Mouse (Mus musculus): ENCODE results near the gene Tmem74b.

Gene Tmem74b

DNA sequence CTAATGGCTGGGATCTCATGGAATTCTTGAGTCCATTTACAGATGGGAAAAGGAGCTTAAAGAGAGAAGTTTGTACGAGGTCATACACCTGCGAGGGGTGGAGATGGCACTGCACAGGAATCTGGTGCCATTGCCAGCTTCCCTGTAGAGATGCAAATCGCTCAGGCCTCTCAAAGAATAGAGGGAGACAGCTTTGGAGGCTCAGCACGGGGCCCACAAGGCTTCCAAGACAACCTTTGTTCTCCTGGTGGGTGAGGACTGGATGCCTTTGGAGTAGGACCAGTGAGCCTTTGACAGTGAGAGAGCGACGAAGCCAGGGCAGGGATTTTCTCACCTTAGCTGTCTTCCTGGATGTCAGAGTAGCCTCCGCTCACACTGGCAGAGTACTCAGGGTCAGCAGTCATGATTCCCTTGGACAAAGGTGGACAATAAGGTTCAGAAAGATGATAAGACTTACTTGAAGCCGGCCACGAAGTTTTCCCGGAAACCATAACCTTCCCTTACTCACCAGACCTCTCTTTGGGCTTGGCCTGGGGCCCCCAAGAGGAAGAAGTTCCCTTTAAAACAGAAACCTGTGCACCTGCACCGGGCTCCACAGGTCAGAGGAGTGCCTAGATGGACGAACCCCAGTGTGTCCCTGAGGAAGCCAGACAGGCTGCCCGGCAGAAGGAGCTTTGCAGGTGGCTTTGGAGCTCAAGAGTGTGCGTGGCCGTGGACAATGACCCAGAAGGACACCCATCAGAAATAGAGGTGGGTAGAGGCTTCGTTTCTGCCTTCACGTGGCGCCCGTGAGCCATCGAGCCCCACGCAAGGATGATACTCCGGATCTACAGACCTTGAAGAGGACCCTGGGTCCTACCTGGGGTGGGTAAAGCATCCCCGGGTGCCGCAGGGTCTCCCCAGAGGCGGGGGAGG lies at the start of gene Tmem74b:
Gene Tmem74b, plus strand, starts transcription at position 778 of the 915 bp plus-strand sequence.
- peak; percentile 29; the same call in 1 of the 2 replicates for ATAC-seq (ENCODE audit: insufficient number of reproducible peaks, low FRiP score, low TSS enrichment)

DNA sequence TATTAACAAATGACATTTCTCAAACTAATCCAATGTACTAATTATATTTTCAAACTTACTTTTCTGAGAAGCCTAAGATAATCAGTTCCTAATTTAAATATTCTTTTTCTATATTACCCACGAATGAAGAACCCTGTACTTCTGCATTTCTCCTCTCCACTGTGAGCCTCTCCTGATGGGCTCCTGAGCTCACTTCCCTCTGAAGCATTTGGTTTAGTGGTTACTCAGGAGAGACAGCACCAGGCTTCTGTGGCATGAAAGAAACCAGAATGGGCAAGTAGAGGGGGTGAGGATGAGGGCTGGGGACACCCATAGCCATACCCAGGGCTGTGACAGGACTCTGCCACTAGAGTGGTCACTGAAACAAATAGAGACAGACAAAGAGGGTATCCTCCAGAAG lies 49.8 kb upstream of the Tmem74b start:
- no peak for ATAC-seq (ENCODE audit: insufficient number of reproducible peaks, low FRiP score, low TSS enrichment)

DNA sequence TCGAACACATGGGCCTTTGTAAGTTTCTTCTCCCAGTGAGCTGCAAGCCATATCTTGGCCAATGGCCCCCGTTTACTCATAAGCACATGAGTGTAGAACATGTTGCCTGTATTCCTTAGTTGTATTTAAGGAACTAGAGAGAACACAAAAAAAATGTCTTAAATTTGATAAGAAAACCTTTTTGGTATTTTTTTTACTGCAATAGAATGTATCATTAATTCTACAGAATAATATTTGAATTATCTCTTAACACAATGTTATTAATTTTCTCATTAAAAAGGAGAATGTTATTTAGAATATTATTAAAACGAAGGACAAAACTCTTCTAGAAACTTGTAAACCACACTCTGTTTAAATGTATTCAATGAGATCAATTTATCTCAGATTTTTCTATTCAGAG lies 33.4 kb upstream of the Tmem74b start, which contains the start of gene Rad21l:
Gene Rad21l, minus strand, starts transcription at position 101 of the 400 bp plus-strand sequence.
- no peak for ATAC-seq (ENCODE audit: insufficient number of reproducible peaks, low FRiP score, low TSS enrichment)

DNA sequence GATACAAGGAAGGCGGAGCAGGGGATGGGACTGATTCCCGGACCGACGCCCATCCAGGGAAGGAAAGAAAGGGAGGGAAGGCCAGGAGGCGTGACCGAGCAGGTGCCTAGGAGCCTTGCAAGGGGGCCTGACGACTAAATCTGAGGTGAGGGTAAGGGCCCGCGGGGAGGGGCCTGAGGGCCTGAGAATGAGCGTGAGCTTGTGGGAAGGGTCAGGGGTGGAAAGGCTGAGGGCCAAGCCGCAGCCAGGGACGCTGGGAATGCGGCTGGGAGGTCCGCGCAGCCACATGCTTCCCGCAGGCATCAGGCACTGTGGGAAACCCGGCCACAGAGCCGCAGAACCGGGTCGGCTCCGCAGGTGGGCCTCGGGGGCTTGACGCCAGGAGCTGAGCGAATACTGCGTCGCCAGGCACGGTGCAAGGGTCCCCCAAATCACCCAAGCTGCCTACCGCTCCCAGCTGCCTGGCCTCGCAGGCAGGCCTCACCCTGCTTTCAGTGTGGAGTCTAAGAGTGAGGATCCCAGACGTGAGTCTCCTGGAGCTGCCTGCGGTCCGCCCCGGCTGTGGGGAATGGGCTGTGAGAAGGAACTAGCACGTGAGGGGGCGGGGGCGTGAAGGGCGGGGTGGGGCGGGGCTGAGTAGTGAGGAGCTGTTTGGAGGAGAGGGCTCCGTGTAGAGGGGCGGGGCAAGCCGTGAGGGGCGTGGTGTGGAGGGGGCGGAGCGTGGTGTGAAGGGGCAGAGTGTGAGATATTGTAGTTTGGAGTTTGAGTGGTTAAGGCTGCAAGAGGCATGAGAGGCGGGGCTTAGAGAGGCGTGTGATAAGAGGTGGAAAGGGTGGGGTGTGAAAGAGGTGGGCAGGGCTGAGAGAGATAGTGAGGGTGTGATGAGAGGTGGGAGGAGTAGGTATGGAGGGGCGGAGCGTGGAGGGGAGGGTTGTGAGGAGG lies 31.5 kb upstream of the Tmem74b start:
- 0 out of 2 replicates have a peak, but pooled peaks have one; percentile 26 for ATAC-seq (ENCODE audit: insufficient number of reproducible peaks, low FRiP score, low TSS enrichment)

DNA sequence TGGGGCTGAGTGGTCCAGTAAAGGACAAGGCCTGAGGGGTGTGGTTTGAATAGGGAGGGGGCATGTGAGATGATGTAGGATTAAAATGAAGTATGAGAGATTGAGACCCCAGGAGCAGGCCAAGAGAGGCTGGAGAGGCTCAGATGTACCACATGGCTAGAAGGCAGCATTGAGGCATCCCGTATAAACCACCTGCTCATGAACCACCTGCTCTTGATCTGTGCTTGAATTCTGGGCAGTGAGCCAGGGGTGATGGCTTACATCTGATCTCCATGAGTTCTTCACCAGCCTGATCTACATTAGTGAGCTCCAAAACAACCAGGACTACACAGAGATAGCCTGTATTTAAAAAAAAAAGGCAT lies 30.9 kb upstream of the Tmem74b start:
- ATAC-seq (ENCODE audit: insufficient number of reproducible peaks, low FRiP score, low TSS enrichment) = no peak

DNA sequence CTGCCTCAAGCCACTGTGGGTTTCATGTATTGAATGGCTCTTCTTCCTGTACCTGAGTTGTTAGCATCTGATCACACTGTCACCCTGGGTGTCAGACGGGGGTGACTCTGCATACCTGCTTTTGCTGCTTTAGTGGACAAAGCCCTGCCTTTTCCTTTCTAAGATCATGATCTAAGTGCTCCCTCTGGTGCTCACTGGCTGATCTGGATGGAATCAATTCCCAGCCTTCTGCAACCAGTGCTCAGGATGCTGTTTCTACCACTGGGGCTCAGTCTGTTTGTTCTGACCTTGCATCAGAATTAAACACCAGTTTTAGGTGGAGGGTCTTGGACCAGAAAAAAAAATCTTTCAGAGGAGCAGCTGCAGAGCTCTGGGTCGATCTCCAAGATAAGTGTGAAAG lies 25.6 kb upstream of the Tmem74b start:
- ATAC-seq (ENCODE audit: insufficient number of reproducible peaks, low FRiP score, low TSS enrichment) = no peak

DNA sequence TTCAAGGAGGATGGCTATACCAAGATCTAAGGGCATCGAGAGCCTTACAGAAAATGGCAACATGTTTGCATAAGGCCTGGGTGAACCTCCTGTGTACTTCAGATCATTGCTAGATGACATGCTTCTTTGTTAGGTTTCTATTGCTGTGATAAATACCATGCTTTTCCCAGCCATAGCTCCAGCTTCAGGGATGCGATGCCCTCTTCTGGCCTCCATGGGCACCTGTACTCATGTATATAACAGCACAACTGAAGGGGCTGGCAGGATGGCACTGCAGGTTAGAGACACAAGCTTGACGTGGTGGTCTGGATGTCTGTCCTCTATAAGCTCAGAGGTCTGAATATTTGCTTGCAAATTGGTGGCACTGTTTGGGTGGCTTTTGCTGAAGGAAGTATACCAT lies 19.5 kb upstream of the Tmem74b start:
- ATAC-seq (ENCODE audit: insufficient number of reproducible peaks, low FRiP score, low TSS enrichment) = no peak

DNA sequence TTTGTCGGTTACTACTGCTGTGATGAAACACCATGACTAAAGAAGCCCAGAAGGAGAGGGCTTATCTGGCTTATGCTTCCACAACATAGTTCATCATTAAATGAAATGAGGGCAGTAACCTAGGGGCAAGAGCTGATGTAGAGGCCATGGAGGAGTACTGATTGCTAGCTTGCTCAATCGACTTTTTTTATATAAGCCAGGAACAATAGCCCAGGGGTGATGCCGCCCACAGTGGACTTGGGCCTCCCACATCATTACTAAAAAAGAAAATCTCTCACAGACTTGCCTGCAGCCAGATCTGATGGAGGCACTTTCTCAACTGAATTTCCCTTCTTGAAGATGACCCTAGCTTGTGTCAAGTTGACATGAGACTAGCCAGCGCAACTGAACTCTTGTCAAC lies 18.8 kb upstream of the Tmem74b start:
- no peak for ATAC-seq (ENCODE audit: insufficient number of reproducible peaks, low FRiP score, low TSS enrichment)

DNA sequence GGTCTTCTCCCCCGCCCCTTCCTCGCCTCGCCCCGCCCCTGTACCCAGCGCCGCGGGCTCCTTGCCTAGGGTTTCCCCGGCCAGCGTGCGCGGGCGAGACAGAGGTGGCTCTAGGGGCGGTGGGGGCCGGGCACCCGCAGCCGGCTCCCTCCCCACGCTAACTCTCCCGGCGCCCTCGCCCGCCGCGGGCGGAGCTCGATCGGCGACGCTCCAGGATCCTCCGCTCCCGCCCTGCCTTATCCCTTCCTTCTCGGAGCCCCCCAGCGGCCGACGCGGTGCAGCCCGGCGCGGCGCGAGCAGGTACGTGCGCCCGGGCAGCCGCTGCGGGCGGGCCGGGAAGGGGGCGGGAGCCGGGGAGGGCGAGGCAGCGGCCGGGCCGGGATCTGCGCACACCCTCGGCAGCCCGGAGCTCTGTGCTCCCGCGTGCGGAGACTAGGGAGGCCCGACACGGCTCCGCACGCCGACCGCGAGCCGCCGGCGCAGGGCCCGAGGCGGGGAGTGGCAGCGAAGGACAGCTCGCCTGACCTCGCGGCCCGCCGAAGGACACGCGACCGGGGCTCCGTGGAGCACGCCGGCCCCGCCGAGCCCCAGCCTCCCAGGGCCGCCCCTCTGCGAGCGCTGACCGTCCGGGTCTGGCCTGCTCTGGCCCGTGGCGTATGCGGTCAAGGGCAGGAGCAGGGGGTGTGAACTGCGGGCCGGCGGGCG lies 490 bp downstream of the Tmem74b start:
- ATAC-seq (ENCODE audit: insufficient number of reproducible peaks, low FRiP score, low TSS enrichment) = peak; percentile 59

DNA sequence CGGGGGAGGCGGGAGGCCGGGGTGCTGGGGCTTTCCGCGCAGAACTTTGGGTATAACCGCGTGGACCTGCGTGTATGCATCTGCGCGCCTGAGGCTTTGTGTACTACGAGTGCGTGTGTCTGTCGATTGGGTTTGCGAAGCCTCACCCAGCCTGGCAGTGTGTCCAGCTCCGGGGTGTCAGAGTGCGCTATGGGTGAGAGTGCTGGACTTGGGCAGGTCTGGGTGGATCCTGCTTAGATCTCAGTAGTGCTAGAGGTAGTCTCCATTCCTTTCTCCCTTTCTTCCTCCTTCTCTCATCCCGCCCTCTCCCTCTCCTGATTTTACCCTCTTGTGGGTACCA lies 1.0 kb downstream of the Tmem74b start:
- peak; percentile 10; the same call in 1 of the 2 replicates for ATAC-seq (ENCODE audit: insufficient number of reproducible peaks, low FRiP score, low TSS enrichment)

DNA sequence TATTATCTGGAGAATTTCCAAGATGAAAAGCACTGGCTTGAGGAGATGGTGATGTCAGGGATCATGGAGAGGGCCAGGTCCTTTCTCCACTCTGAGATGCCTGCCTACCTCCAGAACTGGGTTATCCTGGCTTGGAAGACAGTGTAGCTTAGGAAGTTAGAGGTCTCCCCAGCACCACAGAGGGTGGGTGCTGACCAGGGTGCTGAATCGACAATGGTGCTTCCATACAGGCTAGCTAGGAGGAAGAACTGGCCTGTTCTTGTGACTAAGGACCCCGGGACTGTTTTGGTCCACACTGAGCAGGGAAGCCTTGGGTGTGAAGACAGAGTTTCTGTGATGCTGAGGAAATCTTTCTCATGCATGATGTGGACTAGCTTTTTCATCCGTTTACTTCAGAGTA lies 10.8 kb downstream of the Tmem74b start:
- ATAC-seq (ENCODE audit: insufficient number of reproducible peaks, low FRiP score, low TSS enrichment) = no peak

DNA sequence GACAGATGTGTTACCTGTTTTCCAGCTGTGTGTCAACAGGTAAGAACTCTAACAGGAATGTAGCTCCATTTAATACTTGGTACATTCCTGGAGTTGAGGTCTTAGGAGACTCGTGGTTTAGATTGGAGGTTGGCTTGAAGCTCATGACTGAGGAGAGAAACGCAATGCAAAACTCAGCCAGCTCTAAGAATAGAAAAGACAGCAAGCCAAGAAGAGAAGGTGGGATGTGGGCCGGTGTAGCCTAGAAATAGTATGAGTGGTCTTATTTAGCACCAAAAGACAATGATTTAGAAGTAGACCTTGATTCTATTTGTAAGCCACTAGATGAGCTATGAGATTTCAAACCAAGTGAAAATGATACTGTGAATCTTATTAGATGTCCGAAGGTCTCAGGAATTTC lies 13.7 kb downstream of the Tmem74b start:
- no peak for ATAC-seq (ENCODE audit: insufficient number of reproducible peaks, low FRiP score, low TSS enrichment)

DNA sequence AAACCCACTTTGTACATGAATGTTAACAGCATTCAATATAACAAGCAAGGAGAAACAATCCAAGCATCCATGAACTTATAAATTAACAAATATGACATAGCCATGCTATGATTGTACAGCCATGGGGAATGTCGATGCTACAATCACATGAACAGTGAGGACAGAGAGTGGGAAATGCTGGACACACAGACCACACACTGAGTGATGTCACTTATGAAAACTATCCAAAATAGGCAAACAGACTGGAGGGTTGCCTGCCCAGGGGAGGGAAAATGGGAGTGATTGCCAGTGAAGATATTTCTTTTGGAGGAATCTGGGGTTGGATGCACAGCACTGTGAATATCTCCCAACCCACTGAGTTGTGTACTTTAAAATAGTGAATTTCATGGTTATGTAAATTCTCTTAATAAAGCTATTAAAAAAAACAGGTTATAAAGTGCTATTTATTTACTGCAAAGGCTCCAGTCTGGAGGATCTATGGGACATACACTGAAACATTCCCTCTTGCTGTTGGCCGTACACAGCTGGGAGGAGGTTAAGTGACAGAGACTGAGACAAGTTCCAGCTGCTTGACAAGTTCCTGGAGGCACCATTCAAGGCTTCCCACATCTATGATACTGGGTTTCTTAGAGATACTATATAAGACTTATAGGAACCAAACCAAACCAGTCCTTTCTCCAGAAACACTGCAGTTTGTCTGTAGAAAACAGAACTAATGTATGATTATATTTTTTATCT lies 14.7 kb downstream of the Tmem74b start:
- no peak for ATAC-seq (ENCODE audit: insufficient number of reproducible peaks, low FRiP score, low TSS enrichment)

DNA sequence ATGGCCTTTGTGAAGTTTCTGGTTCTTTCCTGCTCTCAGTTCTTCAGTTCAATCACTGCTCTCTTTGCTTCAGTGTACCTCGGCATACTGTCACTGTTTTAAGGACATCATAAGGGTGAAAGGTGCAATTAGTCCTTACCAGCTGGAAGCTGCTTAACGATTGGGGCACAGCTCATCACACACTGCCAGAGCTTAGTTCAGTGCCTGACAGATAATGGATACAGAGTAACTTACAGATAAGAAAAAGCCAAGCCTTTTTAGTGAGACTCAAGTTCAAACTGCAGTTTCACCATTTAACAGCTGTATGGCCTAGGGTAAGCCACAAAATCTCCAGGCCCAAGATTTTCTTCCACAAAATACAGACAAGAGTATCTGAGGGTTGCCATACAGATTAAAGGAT lies 22.3 kb downstream of the Tmem74b start:
- ATAC-seq (ENCODE audit: insufficient number of reproducible peaks, low FRiP score, low TSS enrichment) = no peak

DNA sequence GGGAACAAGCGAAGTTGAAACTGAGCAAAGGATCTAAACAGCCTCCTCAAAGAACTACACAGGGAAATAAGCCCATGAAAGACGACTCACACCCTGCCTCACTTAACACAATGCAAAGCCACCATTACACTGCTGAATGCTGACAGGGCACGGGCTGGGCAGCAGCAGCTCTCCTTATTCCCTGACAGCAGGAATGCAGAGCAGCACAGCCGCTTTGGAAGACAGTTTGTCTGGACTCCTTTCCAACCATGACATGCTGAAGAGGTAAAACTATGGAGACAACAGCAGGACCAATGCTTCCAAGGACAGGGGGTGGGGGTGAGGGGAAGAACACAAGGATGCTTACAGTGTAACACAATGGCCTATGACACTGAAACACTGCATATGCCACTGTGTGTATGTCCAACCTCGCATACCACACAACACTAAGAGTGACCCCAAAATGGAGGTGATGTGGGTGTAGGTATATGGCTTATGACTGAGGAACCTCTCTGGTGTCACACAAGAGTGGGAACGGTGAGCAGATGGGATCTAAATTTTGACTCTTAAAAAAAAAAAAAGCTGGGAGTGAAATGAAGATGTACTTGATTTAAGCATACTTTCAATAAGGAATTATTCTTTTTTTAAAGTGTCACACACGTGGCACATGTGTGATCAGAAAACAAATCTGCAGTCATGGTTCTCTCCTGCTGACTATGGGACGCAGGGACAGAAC lies 31.5 kb downstream of the Tmem74b start:
- ATAC-seq (ENCODE audit: insufficient number of reproducible peaks, low FRiP score, low TSS enrichment) = no peak

DNA sequence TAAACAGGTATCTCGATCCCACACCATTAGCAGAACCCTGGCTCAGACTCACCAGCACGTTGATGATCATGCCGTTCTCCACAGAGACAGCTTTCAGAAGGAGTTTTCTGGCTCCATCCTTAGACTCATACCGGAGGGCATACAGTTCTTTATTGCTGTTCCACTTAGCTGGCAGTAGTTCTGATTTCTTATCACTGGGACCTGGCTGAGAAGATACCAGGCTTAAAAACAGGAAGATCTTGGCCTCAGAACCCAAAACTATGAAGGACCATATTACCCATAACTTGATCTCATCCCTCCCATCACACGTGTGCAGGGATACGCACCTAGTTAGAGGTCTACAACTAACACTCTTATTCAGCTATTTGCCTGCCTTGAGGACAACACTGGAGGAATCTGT lies 33.6 kb downstream of the Tmem74b start:
- no peak for ATAC-seq (ENCODE audit: insufficient number of reproducible peaks, low FRiP score, low TSS enrichment)

DNA sequence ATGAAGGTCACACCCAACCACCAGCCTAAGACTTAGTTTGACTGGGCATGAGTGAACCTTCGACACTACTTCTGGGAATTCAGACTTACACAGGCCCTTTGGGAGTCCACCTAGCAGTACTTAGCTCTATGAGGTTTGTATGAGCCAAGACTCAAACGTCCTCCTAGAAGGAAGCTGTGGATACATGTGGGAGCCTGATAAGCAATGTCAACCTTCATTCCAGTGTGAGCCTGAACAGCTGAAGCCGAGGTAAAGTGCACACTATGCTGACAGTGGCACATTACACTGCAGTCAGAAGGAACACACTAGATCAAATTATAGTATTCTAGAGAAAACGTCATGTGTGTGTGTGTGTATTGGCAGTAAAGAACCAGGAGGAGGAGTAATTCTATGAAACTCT lies 36.7 kb downstream of the Tmem74b start:
- ATAC-seq (ENCODE audit: insufficient number of reproducible peaks, low FRiP score, low TSS enrichment) = no peak

DNA sequence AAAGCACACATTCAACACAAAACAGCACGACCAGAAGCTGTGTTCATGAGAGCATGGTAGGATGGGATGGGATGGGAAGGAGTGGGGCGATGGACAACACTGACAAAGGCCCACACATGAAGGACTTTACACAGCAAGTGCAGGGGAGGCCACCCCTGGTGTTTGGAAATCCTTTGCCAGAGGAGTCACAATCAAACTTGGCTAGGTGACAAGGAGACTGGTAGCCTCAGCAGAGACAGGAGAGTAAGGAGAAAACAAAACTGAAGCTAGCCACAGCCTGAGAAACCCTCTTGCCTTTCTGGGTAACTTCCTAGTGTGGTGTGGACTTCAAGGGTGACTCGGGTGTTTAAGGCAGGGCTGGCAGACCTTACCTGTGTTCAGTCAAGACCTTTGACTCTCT lies 37.3 kb downstream of the Tmem74b start:
- ATAC-seq (ENCODE audit: insufficient number of reproducible peaks, low FRiP score, low TSS enrichment) = no peak

DNA sequence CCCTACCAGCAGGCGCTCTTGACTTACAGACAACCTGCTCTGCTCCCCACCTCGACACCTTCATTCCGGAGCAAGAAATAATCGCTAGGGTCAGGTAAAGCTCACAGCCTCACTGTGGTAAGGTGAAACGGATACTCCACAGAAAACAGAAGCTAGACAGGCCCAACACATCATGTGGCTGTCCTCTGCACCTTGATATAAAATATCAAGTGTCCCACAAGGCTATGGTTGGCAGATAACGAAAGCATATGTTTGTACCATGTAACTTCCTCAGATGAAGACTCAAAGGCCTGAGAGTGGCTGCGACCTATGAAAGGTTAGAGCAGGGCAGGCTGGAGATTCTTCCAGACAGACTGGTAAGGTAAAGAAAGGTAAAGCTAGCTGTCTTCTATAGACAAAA lies 37.7 kb downstream of the Tmem74b start:
- no peak for ATAC-seq (ENCODE audit: insufficient number of reproducible peaks, low FRiP score, low TSS enrichment)

Data from cerebellum, adult (tissue).